ENCODE assay signal across 9 mouse cellular contexts in the genomic region with DNA sequence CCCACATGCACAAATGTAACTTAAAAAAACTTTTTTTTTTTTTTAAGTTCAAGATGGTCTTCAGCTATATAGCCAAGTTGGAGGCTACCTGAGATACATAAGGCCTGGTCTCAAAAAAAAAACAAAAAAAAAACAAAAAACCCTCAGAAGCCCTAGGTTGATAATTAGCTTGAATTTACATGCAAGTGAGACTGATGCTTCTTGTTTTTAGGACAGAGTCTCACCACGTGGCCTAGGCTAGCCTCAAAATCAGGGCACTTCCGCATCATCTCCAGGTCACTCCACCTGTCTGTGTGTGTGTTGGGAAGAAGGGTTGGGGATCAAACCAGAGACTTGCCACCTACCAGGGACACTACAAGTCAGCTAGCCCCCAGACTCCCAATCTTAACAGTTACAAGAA. TPM values are rescaled to one million over a fixed set of nuclear protein-coding genes. Genes with fewer than 3 reads are reported as not detected.
DNase-seq lines count a peak whose midpoint lies in the region; ATAC-seq and TF ChIP-seq lines count a peak whose summit lies in the region.
"Had no signal": no experiment of that assay in that cellular context is flagged by ENCODE, and none has a peak within 500 bp of the region (broad histone marks: within the 10 kb centered on the region; RNA-seq: fewer than 3 reads in every experiment).

A gene (minus strand): TSS at position 112 of the 400 bp plus-strand sequence.

- H3K27ac ChIP-seq in heart, embryonic 10.5 days = no peak within 1 kb of the TSS
- peak within 1 kb of the TSS; percentile 54; the same call in 1 of the 2 replicates for H3K27ac ChIP-seq in lung, embryonic 14.5 days (ENCODE audit: low read depth)
- 0 out of 2 replicates have a peak within 1 kb of the TSS, but pooled peaks have one; percentile 17 for H3K27ac ChIP-seq in ES-E14 (ENCODE audit: insufficient read depth, low read depth, low read length, poor library complexity, severe bottlenecking)
- peak within 1 kb of the TSS; percentile 72 for H3K27ac ChIP-seq in limb, embryonic 13.5 days

- H3K9ac ChIP-seq in lung, embryonic 14.5 days = no peak within 1 kb of the TSS
- peak within 1 kb of the TSS; percentile 34; the same call in 1 of the 2 replicates for H3K9ac ChIP-seq in ES-E14 (ENCODE audit: insufficient read depth, low read depth, low read length, poor library complexity, severe bottlenecking)
- H3K9ac ChIP-seq in limb, embryonic 13.5 days = no peak within 1 kb of the TSS; the same call in 1 of the 2 replicates

- 84% methylated on average over 2 of the region's 2 CpGs for WGBS in heart, embryonic 10.5 days
- 81% methylated on average over 2 of the region's 2 CpGs for WGBS in lung, embryonic 14.5 days
- WGBS in limb, embryonic 13.5 days = 86% methylated on average over 2 of the region's 2 CpGs

- no peak for ATAC-seq in lung, embryonic 14.5 days (ENCODE audit: insufficient read depth)
- ATAC-seq in limb, embryonic 13.5 days (ENCODE audit: low FRiP score, low read depth) = no peak

- DNase-seq in heart, embryonic 10.5 days (ENCODE audit: low spot score) = no peak
- no peak for DNase-seq in heart, adult 8-10 months (ENCODE audit: low spot score)
- no peak for DNase-seq in lung, embryonic 14.5 days
- DNase-seq in lung, adult 18-20 months = no peak
- no peak for DNase-seq in ES-E14 (ENCODE audit: low read depth, low spot score)
- DNase-seq in yolk sac, embryonic 10.5 days (ENCODE audit: low spot score) = no peak
- no peak for DNase-seq in layer of hippocampus, postnatal 25 days (ENCODE audit: extremely low spot score in 1 of 2, low spot score in 1 of 2)
- DNase-seq: kidney, adult 8-10 months had no signal

- H3K4me1 ChIP-seq in heart, embryonic 10.5 days = peaks cover 15% of the 10 kb centered on the region
- 0 out of 2 replicates have a peak, but pooled peaks cover 3% of the 10 kb centered on the region for H3K4me1 ChIP-seq in lung, embryonic 14.5 days (ENCODE audit: insufficient read depth)
- H3K4me1 ChIP-seq in ES-E14 (ENCODE audit: control insufficient read depth in 2 of 2, insufficient read depth in 2 of 2, low read length in 2 of 2, poor library complexity in 1 of 2) = peaks cover 2 to 5% of the 10 kb centered on the region in 2 experiments; a peak in 2 of 4 replicates
- H3K4me1 ChIP-seq in limb, embryonic 13.5 days = peaks cover 36% of the 10 kb centered on the region

- H3K9me3 ChIP-seq in heart, embryonic 10.5 days = no peaks in the 10 kb centered on the region
- no peaks in the 10 kb centered on the region for H3K9me3 ChIP-seq in lung, embryonic 14.5 days (ENCODE audit: low read depth, low read length)
- no peaks in the 10 kb centered on the region for H3K9me3 ChIP-seq in ES-E14 (ENCODE audit: control insufficient read depth, insufficient read depth, low read depth, low read length)
- no peaks in the 10 kb centered on the region for H3K9me3 ChIP-seq in limb, embryonic 13.5 days

- no peak for TF ChIP-seq CTCF in lung, embryonic 14.5 days (IDR thresholded peaks at IDR 0.05; ENCODE audit: low read depth)

- in situ Hi-C loops in ES-E14 (cut with MboI; ENCODE audit: low sequenced_read_pairs in 2 of 2, unreplicated experiment in 2 of 2) = no loop called here

- no peaks in the 10 kb centered on the region for H3K27me3 ChIP-seq in heart, embryonic 10.5 days (ENCODE audit: insufficient read depth, poor library complexity, severe bottlenecking)
- no peaks in the 10 kb centered on the region for H3K27me3 ChIP-seq in lung, embryonic 14.5 days (ENCODE audit: insufficient read depth, low read length)
- H3K27me3 ChIP-seq in limb, embryonic 13.5 days = no peaks in the 10 kb centered on the region

- H3K4me2 ChIP-seq in lung, embryonic 14.5 days = no peak within 1 kb of the TSS
- no peak within 1 kb of the TSS for H3K4me2 ChIP-seq in limb, embryonic 13.5 days (replicated peaks)

- H3K36me3 ChIP-seq in heart, embryonic 10.5 days = peaks cover 38% of the 10 kb centered on the region
- peaks cover 32% of the 10 kb centered on the region for H3K36me3 ChIP-seq in lung, embryonic 14.5 days (ENCODE audit: insufficient read depth)
- peaks cover 10% of the 10 kb centered on the region for H3K36me3 ChIP-seq in ES-E14 (ENCODE audit: control insufficient read depth, insufficient read depth, low read length, poor library complexity, severe bottlenecking)
- H3K36me3 ChIP-seq in limb, embryonic 13.5 days = peaks cover 34% of the 10 kb centered on the region

- H3K4me3 ChIP-seq in heart, embryonic 10.5 days = peak within 1 kb of the TSS; percentile 27; the same call in 1 of the 2 replicates
- no peak within 1 kb of the TSS for H3K4me3 ChIP-seq in lung, embryonic 14.5 days (ENCODE audit: low read depth, low read length)
- no peak within 1 kb of the TSS for H3K4me3 ChIP-seq in ES-E14 (ENCODE audit: insufficient read depth in 1 of 2, low read depth in 1 of 2, low read length in 2 of 2, poor library complexity in 1 of 2, severe bottlenecking in 1 of 2)
- H3K4me3 ChIP-seq in limb, embryonic 13.5 days = no peak within 1 kb of the TSS

TF ChIP-seq in ES-E14, 5 proteins besides CTCF, POLR2A, EP300 and RAD21:
- TF ChIP-seq ZC3H11A (IDR thresholded peaks at IDR 0.05; ENCODE audit: borderline replicate concordance, low read depth, low read length) (no peak), MAFK (IDR thresholded peaks at IDR 0.05; ENCODE audit: insufficient read depth, low read depth, low read length) (no peak), ZNF384 (IDR thresholded peaks at IDR 0.05; ENCODE audit: low read depth, low read length) (no peak), HCFC1 (IDR thresholded peaks at IDR 0.05; ENCODE audit: borderline replicate concordance, insufficient read depth, low read length) (no peak), CHD2 (IDR thresholded peaks at IDR 0.05; ENCODE audit: low read depth, low read length) (no peak)
TF ChIP-seq in ES-E14: peak in this region for 0.

RNA-seq across cellular contexts. Expression of the gene that starts here (rescaled TPM):
- 4.7 and 6.3 TPM in 2 replicates for polyA plus RNA-seq in heart, embryonic 10.5 days (2016; fragmentation: Nextera tagmentation; extraction: Ambion mirVana)
- total RNA-seq in heart, adult 8-10 months (2022) = 1 to 10 TPM in 1 of 4 experiments, under 1 TPM in 3; 0.40 to 1.4 (median 0.56) TPM
- 5.7 and 7.2 TPM in 2 replicates for polyA plus RNA-seq in lung, embryonic 14.5 days (2014; fragmentation: Nextera tagmentation; extraction: Ambion mirVana)
- total RNA-seq in ES-E14 (2012; rRNA removed) = 0.89 and 1.2 TPM in 2 replicates
- polyA plus RNA-seq in limb, embryonic 13.5 days (2015; fragmentation: Nextera tagmentation; extraction: Ambion mirVana) = 13.2 and 14.9 TPM in 2 replicates
- total RNA-seq in layer of hippocampus, postnatal 25 days (2021) = 1 to 10 TPM; 2.0 to 4.3 TPM
